Mouse (Mus musculus) adipose tissue, adult 10 weeks (tissue): ENCODE measurements around the gene Lama1. TPM values are rescaled to one million over a fixed set of nuclear protein-coding genes. Genes with fewer than 3 reads are reported as not detected.

Experiments used
- polyA plus RNA-seq: library from polyadenylated mRNA; stranded (reverse); fragments of 350-450 nt; fragmentation: Illumina TruSeq; extraction: RNeasy Lipid Tissue Mini Kit (QIAGEN cat#74804); gene quantifications from one replicate; pipeline ENCODE4 v1.2.3, GENCODE M21; 2014; ENCODE audit warnings: low read depth, low replicate concordance

Lama1 gene
- polyA plus RNA-seq, result 8.0 TPM

DNA sequence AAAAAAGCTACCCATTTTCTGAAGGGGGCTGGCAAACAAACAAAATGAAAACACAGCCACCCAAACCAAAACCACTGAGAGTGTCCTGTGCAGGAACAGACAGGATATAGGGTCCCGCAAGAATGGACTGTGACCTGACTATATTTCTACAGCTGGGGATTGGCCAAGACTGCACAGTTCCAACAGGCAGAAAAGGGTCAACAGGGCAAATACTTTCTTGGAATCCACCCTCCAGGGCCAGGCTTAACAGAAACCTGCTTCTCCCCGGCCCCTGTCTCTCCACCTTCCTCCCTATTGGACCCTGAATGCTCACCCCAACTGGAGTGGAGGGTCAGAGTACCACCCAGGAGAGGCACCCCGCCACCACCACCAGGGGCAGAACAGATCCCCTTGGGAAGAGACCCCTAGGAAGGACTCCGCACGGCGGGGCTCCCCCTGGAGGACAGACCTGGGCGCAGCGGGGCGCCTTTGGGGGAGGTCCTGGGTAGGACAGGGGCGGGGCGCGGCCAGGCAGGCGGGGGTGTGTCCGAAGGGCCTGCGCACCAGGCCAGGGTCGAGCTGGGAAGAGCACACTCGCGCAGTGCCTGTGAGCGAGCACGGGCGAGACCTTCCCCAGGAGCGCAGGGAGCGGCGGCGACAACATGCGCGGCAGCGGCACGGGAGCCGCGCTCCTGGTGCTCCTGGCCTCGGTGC is at the start of gene Lama1:
TSS of gene Lama1 (plus strand) at position 566 of the 693 bp plus-strand sequence.

Other genes starting within 250 kb of the Lama1 start
- gene Lrrc30, start 64.5 kb upstream of the Lama1 start, polyA plus RNA-seq, result not detected